Mouse (Mus musculus) T-cell, adult 2 months (primary cell): ENCODE results near the gene Sdk1.

Experiments used
- DNase-seq: peaks from one replicate; pipeline ENCODE4 v3.0.0; 2022; ENCODE audit warnings: low spot score

Sdk1 gene

DNA sequence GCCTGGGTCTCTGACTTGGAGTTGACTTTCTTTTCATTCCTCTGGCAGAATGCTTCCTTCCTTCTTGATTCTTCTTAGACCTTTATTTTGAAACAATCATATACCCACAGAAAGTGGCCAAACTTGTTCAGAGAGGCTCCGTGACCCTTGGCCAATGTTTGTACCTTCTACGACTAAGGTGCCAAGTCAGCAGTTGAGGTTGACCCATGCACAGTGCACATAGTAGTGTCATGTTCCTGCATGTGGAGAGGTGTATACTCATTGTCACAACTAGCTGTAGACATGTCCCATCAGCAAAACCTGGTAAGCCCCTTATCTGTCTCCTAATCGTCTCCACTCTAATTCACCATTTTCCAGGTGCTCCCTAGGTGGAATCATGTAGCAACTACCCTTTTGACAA lies 530.2 kb downstream of the Sdk1 start:
- DNase-seq = no peak

DNA sequence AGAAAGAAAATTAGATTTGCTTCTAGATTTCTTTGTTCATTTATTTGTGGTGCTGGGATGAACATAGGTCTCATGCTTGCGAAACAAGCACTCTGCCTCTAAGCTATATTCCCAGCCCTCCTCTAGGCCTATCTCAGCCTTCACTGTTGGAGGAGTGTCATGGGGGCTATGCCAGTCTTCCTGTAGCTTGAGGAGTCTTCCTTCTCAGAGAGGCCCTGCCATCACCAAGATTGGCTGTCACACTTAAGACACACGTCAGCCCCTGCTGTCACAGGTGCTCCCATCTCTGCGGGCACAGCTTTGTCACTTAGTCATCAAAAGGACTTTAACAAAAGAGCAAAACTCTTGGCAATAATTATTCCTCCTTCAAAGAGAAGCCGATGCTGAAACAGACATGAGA lies 536.9 kb downstream of the Sdk1 start:
- DNase-seq = no peak

DNA sequence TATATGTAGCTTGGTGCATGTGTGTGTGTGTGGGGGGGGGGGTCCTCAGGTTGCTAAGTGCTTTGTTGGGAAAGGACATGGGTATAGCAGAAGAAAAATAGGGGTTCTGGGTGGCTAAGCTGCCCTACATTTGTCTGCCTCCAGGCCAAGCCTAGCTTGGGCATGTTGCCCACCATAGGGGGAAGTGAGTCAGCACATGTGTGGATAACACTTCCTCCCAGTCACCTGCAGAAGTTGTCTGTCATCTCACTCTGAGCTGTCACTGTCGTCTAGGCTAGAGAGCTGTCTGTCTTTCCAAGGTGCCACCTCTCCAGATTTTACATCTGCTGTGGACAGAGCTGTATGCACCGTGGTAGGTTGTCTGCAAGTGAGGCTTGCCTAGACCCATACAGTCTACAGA lies 539.9 kb downstream of the Sdk1 start:
- no peak for DNase-seq

DNA sequence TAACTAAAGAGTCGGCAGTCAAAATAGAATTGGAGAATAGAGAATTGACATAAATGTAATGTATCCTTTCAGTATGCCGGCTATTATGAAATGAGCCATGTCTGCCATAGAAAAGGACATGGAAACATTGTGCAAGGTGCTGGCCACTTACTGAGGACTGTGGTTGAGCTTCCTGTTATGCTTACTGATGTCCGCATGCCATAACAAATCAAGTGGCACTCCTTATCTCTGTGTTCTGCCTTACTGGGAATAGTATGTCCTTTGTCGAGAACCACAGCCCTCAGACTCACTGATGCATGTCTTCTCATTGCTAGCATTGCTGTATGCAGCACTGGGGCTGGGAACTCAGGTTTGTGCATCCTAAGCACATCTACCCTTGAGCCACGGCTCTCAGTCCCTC lies 541.0 kb downstream of the Sdk1 start:
- DNase-seq = no peak

DNA sequence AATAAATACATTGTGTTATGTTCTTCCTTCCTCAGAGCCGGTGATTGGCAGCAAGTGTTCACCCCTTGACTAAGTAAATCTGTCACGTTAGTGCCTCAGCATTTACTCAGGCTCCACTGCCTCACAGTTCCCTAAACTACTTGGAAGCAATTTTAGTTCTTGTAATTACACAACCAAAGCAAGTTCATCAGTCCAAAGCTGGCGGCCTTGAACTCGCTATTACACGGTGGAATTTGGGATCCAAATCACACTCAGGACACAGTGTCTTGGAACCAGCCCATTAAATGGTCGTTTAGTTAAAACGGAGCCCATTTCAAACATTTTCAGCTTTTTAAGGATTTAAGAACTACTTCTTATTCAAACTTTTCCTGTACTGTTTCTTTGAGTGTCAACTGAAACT lies 542.2 kb downstream of the Sdk1 start:
- no peak for DNase-seq

DNA sequence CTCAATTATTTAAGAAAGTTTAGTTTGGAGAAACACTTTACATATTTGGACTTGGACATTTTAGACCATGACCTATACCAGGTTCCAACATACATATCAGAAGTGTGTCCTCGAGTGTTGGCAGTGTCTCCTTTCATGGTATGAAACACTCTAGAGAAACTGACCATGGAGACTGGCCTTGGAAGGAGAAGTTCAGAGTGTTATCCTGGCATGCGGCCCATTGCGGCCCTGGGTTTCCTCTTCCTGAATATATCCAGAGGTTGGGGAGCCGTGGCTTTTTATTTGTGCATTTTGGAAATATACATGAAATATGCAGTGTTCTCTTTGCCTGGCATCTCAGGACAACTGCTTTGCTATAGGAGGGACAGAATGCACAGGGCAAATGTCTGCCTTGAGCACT lies 552.6 kb downstream of the Sdk1 start:
- no peak for DNase-seq

DNA sequence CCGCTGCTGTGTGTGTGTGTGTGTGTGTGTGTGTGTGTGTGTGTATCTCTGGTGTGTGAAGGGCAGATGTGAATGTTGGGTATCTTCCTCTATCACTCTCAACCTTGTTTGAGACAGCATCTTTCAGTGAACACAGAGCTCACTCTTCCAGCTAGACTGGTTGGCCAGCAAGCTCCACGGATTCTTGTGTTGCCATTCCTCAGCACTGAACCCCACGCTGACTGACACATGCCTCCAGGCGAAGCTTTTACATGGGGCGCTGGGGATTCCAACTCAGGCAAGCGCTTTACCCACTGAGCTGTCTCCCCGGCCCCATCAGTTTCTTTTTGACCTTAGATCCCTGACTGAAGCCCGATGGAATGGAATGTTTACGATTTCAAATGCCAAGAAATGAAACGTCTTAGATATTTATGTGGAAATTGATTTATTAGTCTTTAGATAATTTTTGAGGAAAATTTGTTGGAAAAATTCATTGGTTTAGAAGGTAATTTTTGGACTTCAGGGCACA lies 582.6 kb downstream of the Sdk1 start:
- no peak for DNase-seq

DNA sequence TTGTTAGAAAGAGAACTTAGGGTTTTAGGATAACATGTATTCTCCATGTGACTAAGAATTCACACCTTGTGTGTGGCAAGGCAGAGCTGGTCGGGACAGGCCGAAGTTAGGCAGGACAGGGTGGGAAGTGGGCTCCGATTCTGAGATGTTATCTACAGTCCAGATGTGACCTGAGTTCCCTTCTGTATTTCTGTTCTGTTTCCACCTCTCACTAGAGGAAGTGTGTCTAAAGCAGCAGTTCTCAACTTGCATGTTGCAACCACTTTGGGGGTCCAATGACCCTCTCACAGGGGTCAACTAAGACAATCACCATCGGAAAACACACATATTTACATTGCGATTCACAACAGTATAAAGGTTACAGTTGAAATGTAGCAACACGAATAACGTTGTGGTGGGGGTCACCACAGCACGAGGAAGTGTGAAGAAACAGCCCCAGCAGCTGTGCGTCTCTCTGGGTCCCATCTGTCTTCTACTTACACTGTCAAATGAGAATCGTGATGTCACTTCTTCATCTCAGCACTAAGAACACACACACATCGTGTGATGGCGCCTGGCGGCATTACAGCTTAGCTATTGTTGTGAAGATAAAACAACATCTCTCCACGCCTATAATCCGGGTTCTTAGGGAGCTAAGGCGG lies 583.6 kb downstream of the Sdk1 start:
- DNase-seq = no peak

DNA sequence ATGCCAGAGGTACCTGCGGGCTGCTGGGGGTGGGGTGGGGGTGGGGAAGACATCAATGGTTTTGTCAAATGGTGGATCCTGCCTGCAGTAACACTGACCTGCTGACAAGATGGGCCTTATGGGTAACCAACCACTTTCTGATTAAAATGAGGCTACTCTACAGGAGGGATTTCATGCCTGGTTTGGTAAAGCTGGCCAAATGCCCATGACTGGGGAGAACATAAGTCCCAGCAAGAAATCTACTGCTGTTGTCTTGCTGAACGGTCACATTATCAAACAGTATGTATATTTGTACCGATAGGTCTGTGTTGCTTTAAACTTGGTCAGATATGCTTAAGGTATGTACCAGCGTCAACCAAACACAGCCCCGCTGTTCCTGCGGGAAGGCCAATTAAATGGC lies 594.3 kb downstream of the Sdk1 start:
- DNase-seq = no peak

DNA sequence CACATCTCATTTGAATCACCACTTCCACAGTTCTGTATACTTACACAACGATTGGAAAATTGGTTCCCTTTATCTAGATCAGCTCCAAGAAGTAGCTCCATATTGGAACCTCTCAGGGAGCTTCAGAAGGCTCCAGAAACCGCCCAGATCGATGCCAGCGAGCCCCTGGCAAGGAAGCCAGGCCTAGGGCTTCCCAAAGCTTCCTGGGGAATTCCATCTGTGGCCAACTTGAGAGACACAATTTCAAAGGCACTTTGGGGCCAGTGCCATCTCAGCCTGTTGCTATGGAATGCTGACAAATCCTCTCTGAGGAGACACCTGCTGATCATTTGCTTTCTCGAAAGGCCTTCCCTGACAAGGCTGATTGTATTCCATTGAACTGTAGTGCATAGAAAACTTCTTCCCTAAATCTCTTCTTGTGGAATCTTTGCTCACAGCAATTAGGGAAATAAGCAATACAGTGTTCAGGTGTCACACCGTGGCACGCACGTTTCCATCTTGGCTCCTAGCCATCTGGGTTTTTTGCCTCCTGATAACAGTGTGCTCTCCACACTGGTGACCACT lies 595.7 kb downstream of the Sdk1 start:
- no peak for DNase-seq

DNA sequence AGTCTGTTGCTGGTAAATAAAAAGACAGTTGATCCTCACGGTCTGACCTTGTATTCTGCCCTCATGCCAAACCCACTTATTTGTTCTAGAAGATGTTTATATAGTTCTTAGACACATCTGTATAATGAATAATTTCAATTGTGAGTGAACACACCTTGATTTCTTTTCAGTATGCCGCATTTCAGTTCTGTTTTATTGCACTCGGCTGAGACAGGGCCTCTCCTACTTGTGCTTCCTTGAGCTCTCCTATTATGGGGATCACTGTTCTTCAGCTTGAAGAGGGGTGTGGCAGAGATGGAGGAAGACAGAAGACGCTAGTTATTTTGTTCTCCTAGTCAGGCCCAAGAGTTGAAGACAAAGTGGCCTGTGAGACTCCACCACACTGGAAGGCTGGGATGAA lies 603.4 kb downstream of the Sdk1 start:
- DNase-seq = no peak

DNA sequence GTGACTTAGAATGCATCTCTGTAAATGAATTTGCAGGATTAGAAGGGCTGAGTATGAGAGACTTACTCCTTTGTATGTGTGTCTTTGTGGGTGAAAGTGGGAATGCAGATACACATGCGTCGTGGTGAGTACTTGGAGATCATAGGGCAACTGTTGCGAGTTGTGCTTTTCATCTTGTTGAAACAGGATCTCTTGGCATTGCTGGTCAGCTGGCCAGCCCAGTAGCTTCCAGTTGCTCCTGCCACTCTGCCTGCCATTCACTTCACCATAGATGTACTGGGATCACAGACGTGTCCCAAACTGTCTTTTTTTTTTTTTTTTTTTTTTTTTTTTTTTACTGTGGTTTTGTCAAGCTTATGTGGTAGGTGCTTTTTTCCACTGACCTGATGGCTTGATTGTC lies 606.4 kb downstream of the Sdk1 start:
- DNase-seq = no peak

DNA sequence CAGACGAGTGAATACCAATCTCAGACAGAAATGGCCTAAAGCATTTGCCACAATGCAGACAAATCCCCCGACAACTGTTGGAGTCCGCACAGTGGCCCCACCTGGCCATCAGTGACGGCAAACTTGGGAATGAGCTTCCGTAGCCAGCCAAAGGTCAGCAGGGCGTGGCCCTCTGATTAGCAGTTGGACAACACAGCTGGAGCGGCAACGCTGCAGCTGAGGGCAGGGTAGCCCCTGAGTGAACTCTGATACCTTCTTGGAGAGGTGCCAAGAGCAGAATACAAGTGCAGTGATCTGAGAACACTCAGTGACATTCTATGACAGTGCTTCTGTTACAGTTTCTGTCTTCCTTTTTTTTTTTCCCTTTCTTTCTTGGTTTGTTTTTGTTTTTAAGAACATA lies 610.9 kb downstream of the Sdk1 start:
- DNase-seq = no peak

DNA sequence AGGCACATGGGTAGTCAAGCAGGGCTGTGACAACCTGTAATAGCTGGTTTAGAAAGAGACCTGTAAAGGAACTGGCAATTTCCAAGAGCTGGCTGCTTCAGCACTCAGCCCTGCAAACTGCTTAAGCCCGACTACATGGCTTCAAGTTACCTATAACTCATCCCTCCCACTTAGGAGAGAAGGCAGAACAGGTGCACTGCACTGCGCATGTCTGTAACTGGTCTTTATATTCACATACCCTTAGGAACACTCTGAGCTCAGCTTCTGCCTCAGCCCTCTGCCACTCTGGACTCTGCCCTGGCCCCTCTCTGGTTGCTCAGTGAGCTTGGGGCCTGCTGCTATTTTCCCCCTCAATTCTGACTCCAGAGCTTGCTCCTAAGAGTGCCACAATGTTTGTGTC lies 615.2 kb downstream of the Sdk1 start:
- DNase-seq = no peak

DNA sequence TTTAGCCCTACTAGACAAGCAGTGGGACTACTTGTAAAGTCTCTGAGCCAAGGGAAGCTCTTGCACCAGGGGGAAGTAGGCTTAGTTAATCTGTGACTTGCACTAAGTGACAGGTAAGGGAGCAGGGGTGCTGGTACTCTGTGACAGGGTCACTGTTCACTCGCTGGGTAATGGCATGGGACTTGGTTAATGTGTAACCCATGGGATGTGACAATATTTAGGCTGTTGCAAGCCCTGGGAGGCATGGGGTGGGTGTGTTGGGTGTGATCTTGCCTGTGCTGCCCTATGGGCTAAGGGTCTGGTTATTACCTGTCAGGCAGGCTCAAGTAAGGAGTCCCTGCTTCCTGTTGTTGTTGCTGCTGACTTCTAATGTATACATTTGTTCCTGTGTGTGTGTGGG lies 616.5 kb downstream of the Sdk1 start:
- no peak for DNase-seq

DNA sequence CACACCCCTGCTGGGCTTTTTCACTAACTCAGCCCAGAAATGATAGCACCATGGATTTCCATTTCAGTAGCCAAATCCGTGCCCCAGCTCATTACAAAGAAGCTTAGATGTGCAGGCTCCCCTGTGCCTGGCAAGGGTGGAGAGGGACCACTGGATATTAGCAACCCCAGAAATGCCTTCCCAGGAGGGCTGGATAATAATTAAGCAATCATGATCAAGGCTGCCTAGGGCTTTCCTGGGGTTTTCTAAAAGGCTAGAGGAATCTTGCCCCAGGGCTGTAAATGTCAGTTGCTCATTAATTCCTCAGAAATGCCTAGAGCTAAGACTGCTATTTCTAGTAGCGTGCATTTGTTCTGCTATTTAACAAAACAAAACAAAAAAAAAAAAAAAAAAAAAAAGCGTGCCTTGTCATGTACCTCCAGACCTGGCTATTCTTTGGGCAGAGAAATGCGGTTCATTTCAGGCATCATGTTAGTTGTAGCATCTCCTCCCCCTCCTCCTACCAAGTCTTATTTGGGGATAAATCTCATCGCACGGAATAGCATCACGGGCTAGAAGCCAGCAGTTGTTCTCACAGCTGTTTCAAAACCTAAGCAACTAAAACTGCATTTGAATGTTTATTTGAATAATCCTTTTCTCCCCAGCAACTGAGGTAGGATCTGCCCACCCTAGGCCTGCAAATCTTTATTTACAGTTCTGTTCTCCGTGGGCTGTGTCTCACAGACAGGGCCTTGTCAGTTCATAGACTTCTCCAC lies 617.3 kb downstream of the Sdk1 start:
- DNase-seq = no peak

DNA sequence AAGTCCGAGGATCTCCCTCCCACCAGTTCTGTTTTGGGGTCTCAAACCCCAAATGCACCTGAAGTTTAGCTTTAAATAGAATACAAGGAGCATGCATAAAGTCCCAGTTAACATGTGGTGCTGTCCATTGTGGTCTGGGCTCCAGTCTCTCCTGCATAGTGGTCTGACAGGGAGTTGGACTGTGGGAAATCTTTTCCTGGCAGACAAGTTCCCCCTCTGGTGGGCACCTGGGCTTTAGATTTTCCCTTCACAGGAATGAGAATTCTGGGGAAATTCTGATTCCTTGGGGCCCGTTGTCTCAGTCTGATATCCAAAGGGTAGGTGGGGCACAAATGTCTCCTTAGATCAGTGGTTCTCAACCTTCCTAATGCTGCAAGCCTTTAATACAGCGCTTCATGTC lies 624.8 kb downstream of the Sdk1 start:
- no peak for DNase-seq

DNA sequence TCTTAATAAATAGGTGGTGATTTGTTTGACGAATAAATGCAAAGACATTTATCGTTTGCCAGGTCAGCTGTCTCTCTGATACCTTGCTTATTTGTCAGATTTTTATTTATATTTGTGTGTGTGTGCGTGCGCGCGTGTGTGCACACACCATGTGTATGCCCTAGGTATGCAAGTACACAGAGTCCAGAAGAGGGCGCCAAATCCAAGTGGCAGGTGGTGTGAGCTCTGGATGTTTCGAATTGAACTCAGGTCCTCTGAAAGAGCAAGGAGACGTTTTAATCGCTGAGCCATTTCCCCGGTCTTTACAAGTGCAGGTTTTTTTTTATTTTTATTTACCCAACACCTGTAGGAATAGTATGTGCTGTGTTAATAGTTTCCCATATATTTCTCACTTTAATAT lies 632.5 kb downstream of the Sdk1 start:
- DNase-seq = no peak

DNA sequence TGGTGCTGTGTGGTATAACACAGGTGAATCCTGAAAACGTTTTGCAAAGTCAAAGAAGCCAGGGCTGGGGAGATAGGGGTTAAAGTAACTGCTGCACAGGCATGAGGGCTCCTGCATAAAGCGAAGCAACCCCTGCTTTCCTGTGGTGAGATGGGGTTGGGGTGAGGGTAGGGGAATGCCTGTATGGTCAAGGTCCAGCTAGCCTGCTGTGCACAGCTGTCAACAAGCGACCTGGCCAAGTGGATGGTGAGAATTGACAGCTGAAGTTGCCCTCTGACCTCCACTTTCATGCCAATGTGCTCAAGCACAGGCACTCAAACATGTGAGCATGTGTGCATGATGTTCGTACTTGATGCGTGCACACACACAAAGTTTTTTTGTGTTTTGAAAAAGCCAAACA lies 639.4 kb downstream of the Sdk1 start:
- no peak for DNase-seq

DNA sequence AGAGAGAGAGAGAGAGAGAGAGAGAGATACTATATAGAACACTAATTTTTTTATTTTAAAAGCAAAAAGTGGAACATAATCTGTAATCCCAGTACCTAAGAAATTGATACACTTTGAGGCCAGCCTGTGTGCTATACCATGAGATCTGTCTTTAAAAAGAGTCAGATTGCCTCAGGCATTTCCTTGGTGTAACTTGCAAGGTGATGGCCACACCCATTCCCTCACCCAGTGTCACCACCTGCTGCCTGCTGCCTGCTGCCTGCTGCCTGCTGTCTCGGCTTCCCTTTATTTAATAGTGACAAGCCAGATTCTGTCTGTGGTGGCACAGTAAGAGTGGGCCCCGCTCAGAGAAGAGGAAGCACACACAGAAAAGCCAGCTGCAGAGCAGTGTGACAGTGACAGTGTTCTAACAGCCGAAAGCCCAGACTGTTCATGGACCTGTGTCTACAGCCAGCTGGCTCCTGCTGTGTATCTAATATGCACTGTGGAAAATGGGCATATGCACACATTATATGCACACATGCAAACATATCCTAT lies 642.9 kb downstream of the Sdk1 start:
- DNase-seq = no peak

DNA sequence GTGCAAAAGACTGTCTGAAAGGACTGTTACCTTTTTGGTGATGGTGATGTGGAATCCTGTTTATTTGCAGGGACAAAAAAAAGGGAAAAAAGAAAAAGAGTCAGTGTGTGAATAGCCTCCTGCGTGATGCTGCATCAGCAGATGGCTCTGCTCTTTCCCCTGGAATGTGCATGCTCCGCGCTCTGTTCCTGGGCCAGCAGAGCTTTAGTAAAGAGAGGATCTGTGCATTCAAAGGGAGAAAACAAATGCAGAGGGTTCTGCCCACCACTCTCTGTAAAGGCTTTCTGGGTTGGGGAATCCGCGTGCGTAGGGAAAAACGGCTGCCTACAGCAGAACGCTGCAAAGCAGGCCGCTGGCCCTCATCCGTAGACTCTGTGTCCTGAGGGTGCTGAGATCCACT lies 644.7 kb downstream of the Sdk1 start:
- no peak for DNase-seq

DNA sequence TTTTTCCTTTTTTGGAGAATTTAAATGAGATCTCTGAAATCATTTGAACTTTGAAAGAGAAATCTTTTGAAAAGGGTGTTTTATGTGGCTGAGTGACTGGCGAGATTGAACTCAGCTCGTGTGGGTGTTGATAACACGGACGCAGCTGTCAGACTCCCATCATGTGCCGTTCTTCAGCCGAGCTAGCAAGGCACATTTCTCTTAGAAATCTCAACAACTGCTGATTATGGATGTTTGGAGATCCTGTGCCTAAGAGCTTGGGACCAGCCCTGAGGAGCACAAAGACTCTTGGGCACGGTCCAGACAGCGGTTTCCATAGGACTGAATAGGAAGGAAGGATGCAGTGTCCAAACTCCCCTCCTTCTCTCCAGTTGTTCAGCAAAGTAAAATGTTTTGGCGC lies 648.5 kb downstream of the Sdk1 start:
- no peak for DNase-seq

DNA sequence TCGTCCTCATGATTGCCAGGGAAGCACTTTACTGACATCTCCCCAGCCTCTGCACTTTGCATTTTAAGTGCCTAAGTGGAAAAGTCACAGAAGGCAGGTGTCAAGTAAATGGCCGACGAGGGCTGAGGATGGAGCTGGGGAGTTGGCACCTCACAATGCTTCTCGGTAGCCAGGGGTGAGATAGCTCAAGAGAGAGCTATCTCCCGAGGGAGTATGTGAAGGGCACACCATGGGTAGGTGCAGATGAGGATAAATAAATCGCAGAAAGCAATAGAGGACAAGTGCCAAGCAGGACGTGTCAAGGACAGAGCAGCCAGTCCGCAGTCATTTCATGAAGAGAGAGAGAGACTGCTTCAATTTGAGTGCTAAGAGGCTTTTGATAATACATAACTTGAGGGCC lies 655.1 kb downstream of the Sdk1 start:
- DNase-seq = no peak
